Mouse (Mus musculus) cerebellum, postnatal 36 days (tissue): Measurements from ENCODE around the gene Gimap5.
A peak's percentile ranks its signal among the peaks of the same experiment; 100 is the strongest.

Source experiments
- DNase-seq, 2 experiments: peaks; one replicate each; pipeline ENCODE4 v3.0.0; 2021 to 2022; ENCODE audit warnings: mixed read lengths in 2 of 2

The Gimap5 gene

GRCm38 (mm10) chr6:48740501-48741169 lies 5.4 kb upstream of the Gimap5 start:
- no peak for DNase-seq

GRCm38 (mm10) chr6:48741273-48741672 lies 4.7 kb upstream of the Gimap5 start:
- no peak for DNase-seq

GRCm38 (mm10) chr6:48741711-48742206 lies 4.2 kb upstream of the Gimap5 start:
- no peak for DNase-seq

GRCm38 (mm10) chr6:48742422-48743351 lies 3.3 kb upstream of the Gimap5 start:
- no peak for DNase-seq

GRCm38 (mm10) chr6:48745490-48745889 lies 507 bp upstream of the Gimap5 start:
- no peak for DNase-seq

- no peak for DNase-seq
These were observed 1.3 kb downstream of the Gimap5 start for GRCm38 (mm10) chr6:48747091-48747966.

- DNase-seq: no peak
These were observed 17.7 kb downstream of the Gimap5 start for GRCm38 (mm10) chr6:48763567-48764270.

- no peak for DNase-seq
These were observed 18.5 kb downstream of the Gimap5 start for GRCm38 (mm10) chr6:48764496-48764895.

- DNase-seq: no peak
These were observed 22.3 kb downstream of the Gimap5 start for GRCm38 (mm10) chr6:48768178-48768869.

- no peak for DNase-seq
These were observed 22.9 kb downstream of the Gimap5 start for GRCm38 (mm10) chr6:48768933-48769332.

- no peak for DNase-seq
These were observed 24.7 kb downstream of the Gimap5 start, which contains the start of gene Gimap3 for GRCm38 (mm10) chr6:48770696-48771095. Gene Gimap3, minus strand, starts transcription at chr6:48770851.

GRCm38 (mm10) chr6:48772030-48772429 lies 26.0 kb downstream of the Gimap5 start:
- DNase-seq: peak; percentile 71 to 73

GRCm38 (mm10) chr6:48784406-48784805 lies 38.4 kb downstream of the Gimap5 start:
- DNase-seq: no peak

- no peak for DNase-seq
These were observed 39.2 kb downstream of the Gimap5 start for GRCm38 (mm10) chr6:48785189-48785588.

- DNase-seq: no peak
These were observed 39.6 kb downstream of the Gimap5 start for GRCm38 (mm10) chr6:48785601-48786000.

GRCm38 (mm10) chr6:48787867-48788266 lies 41.9 kb downstream of the Gimap5 start:
- DNase-seq: no peak

- DNase-seq: no peak
These were observed 55.9 kb downstream of the Gimap5 start for GRCm38 (mm10) chr6:48801897-48802296.

GRCm38 (mm10) chr6:48803406-48804051 lies 57.5 kb downstream of the Gimap5 start:
- DNase-seq: no peak
